Mouse (Mus musculus) megakaryocyte, embryonic 14.5 days (primary cell): ENCODE results near the gene N4bp2l2. TPM values are rescaled to one million over a fixed set of nuclear protein-coding genes. Genes with fewer than 3 reads are reported as not detected.

Experiments used
- H3K27me3 ChIP-seq: replicated peaks from 2 replicates; pipeline ENCODE3; 2012; ENCODE audit warnings: inconsistent platforms
- H3K36me3 ChIP-seq: replicated peaks from 2 replicates; pipeline ENCODE3; 2012; ENCODE audit warnings: low read length, inconsistent platforms, mixed read lengths
- H3K4me1 ChIP-seq: 2 replicates; pipeline ENCODE4 v1.6.1; 2012; ENCODE audit warnings: inconsistent platforms
- H3K4me3 ChIP-seq: replicated peaks from 2 replicates; pipeline ENCODE3; 2012; ENCODE audit warnings: moderate library complexity, mild to moderate bottlenecking, inconsistent platforms
- H3K9me3 ChIP-seq: 2 replicates; pipeline ENCODE4 v1.6.1; 2012; ENCODE audit warnings: inconsistent platforms
- FLI1 ChIP-seq: IDR thresholded peaks from 2 replicates; pipeline ENCODE4 v1.6.1; 2012; ENCODE audit warnings: low read length, inconsistent platforms, mixed read lengths
- GATA1 ChIP-seq: IDR thresholded peaks from 3 replicates; pipeline ENCODE4 v1.6.1; 2012; ENCODE audit warnings: mixed read lengths, low read length, inconsistent platforms, borderline replicate concordance
- polyA plus RNA-seq: library from polyadenylated mRNA; stranded (reverse); fragments of >175 nt; gene quantifications from 2 replicates; pipeline ENCODE4 v1.2.3, GENCODE M21; 2012; ENCODE audit warnings: low replicate concordance; ENCODE audit not compliant: insufficient read depth

N4bp2l2 gene
- polyA plus RNA-seq, 1 experiment = 21.8 TPM

GRCm38 (mm10) chr5:150592904-150593755 is 72.9 kb downstream of the N4bp2l2 start:
- TF ChIP-seq GATA1 = no peak
- TF ChIP-seq FLI1 = no peak
- Histone ChIP-seq H3K9me3 (peaks cover 3% of the 10 kb centered on the region; the same call in 1 of the 2 replicates), H3K4me3 (peak overlapping the region; percentile 91), H3K4me1 (peaks cover 43% of the 10 kb centered on the region), H3K36me3 (peaks cover 2% of the 10 kb centered on the region), H3K27me3 (peaks cover 31% of the 10 kb centered on the region)

- H3K4me3 ChIP-seq = peak overlapping the region; percentile 91
- peaks cover 3% of the 10 kb centered on the region; the same call in 1 of the 2 replicates for H3K9me3 ChIP-seq
- TF ChIP-seq FLI1 = no peak
- no peak for TF ChIP-seq GATA1
- peaks cover 28% of the 10 kb centered on the region for H3K27me3 ChIP-seq
- H3K4me1 ChIP-seq = peaks cover 40% of the 10 kb centered on the region
- H3K36me3 ChIP-seq = peaks cover 2% of the 10 kb centered on the region
Observed at GRCm38 (mm10) chr5:150592186-150592903, 73.6 kb downstream of the N4bp2l2 start.

- H3K4me1 ChIP-seq = peaks cover 36% of the 10 kb centered on the region
Observed at GRCm38 (mm10) chr5:150589945-150590344, 76.0 kb downstream of the N4bp2l2 start.

GRCm38 (mm10) chr5:150584337-150584729 is 81.7 kb downstream of the N4bp2l2 start:
- Histone ChIP-seq H3K9me3 (peaks cover 3% of the 10 kb centered on the region; the same call in 1 of the 2 replicates), H3K36me3 (no peaks in the 10 kb centered on the region), H3K27me3 (peaks cover 7% of the 10 kb centered on the region), H3K4me1 (peaks cover 30% of the 10 kb centered on the region), H3K4me3 (no peak overlapping the region)
- TF ChIP-seq FLI1 = no peak
- no peak for TF ChIP-seq GATA1

More at GRCm38 (mm10) chr5:150589945-150590344, 76.0 kb downstream of the N4bp2l2 start:
- TF ChIP-seq FLI1 (no peak), GATA1 (no peak)
- Histone ChIP-seq H3K36me3 (peaks cover 2% of the 10 kb centered on the region), H3K9me3 (peaks cover 3% of the 10 kb centered on the region; the same call in 1 of the 2 replicates), H3K4me3 (no peak overlapping the region), H3K27me3 (peaks cover 17% of the 10 kb centered on the region)

GRCm38 (mm10) chr5:150583622-150584336 is 82.2 kb downstream of the N4bp2l2 start:
- Histone ChIP-seq H3K9me3 (peaks cover 1% of the 10 kb centered on the region; the same call in 1 of the 2 replicates), H3K27me3 (peaks cover 7% of the 10 kb centered on the region), H3K4me1 (peaks cover 36% of the 10 kb centered on the region)

GRCm38 (mm10) chr5:150583181-150583580 is 82.8 kb downstream of the N4bp2l2 start:
- H3K9me3 ChIP-seq = no peaks in the 10 kb centered on the region
- peaks cover 7% of the 10 kb centered on the region for H3K27me3 ChIP-seq
- TF ChIP-seq GATA1 (no peak), FLI1 (no peak)
- no peak overlapping the region for H3K4me3 ChIP-seq
- H3K36me3 ChIP-seq = no peaks in the 10 kb centered on the region
- H3K4me1 ChIP-seq = peaks cover 42% of the 10 kb centered on the region

More at GRCm38 (mm10) chr5:150583622-150584336, 82.2 kb downstream of the N4bp2l2 start:
- H3K4me3 ChIP-seq = peak overlapping the region; percentile 71
- TF ChIP-seq FLI1 = no peak
- TF ChIP-seq GATA1 = no peak
- no peaks in the 10 kb centered on the region for H3K36me3 ChIP-seq

GRCm38 (mm10) chr5:150581180-150581579 is 84.8 kb downstream of the N4bp2l2 start:
- no peak for TF ChIP-seq GATA1
- no peak for TF ChIP-seq FLI1

GRCm38 (mm10) chr5:150578613-150579171 is 87.3 kb downstream of the N4bp2l2 start:
- Histone ChIP-seq H3K4me1 (peaks cover 23% of the 10 kb centered on the region), H3K36me3 (peaks cover 5% of the 10 kb centered on the region), H3K27me3 (peaks cover 5% of the 10 kb centered on the region), H3K9me3 (no peaks in the 10 kb centered on the region), H3K4me3 (peak overlapping the region; percentile 31)
- TF ChIP-seq GATA1 (no peak), FLI1 (no peak)

More at GRCm38 (mm10) chr5:150581180-150581579, 84.8 kb downstream of the N4bp2l2 start:
- Histone ChIP-seq H3K27me3 (peaks cover 8% of the 10 kb centered on the region), H3K36me3 (no peaks in the 10 kb centered on the region), H3K4me3 (no peak overlapping the region), H3K4me1 (peaks cover 38% of the 10 kb centered on the region), H3K9me3 (no peaks in the 10 kb centered on the region)

- Histone ChIP-seq H3K27me3 (peaks cover 4% of the 10 kb centered on the region), H3K9me3 (no peaks in the 10 kb centered on the region), H3K4me3 (no peak overlapping the region), H3K4me1 (peaks cover 16% of the 10 kb centered on the region), H3K36me3 (peaks cover 20% of the 10 kb centered on the region)
- no peak for TF ChIP-seq FLI1
- TF ChIP-seq GATA1 = no peak
Observed at GRCm38 (mm10) chr5:150576832-150577231, 89.2 kb downstream of the N4bp2l2 start.
